Mouse (Mus musculus): ENCODE data around the gene Enox1.
"Not testable (repeated sequence)": the region's sequence is repeated elsewhere in the genome, so short reads cannot be mapped to it uniquely, and the experiment has no call there.

Enox1 gene

DNA sequence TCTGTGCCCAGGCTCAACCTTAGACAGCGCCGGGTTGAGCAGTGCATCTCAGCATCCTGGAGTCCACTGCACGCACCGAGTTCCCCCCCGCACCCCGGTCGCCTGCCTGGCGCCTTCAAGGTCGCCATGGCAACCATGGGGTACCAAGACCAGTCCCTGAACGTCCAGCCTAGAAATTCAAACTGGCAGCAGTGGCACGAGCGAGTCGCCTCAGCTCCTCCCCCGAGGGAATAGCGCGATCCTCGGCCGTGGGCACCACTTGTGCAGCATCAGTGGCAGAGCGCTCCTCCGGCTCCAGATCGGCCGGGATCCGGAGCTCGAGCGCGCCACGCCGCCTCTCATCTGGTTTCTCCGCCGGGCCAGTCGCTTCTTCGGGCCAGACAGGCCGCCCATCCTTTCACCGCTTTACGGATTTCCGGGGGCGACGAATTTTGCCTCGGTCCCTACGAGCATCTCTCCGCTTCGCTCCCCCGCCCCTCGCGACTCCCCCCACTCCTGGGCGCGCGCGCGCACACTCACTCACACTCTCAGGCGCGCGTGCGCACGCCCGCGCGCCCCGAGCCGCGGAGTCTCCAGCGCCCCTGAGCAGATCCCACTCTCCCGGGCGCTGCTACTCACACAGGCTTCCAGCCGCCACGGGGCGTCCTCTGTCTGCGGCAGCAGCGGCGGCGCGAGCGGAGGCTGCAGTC, at the start of gene Enox1:
Gene Enox1, plus strand, starts transcription at position 542 of the 689 bp plus-strand sequence.
- DNase-seq (ENCODE audit: low read depth, low spot score): no peak
- H3K27me3 ChIP-seq (ENCODE audit: control insufficient read depth, insufficient read depth, low read length, poor library complexity, severe bottlenecking): no peaks in the 10 kb centered on the region

DNA sequence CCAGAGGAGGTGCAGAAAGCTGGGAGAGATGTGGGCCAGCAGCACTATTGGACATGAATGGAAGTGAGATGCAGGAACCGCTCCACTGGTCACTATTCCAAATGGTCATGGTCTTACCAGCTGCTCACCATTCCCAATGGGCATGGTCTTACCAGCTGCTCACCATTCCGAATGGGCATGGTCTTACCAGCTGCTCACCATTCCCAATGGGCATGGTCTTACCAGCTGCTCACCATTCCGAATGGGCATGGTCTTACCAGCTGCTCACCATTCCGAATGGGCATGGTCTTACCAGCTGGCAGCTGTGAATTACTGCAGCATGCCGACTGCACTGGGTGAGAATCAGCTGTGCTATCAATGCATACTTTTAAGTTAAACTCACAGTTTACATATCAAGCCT, 45.9 kb upstream of the Enox1 start:
- H3K36me3 ChIP-seq (ENCODE audit: control insufficient read depth, insufficient read depth, low read length, poor library complexity, severe bottlenecking); DNase-seq (ENCODE audit: low read depth, low spot score); H3K27me3 ChIP-seq (ENCODE audit: control insufficient read depth, insufficient read depth, low read length, poor library complexity, severe bottlenecking): not testable (repeated sequence)

More for the DNA sequence above, at the start of gene Enox1:
- H3K36me3 ChIP-seq (ENCODE audit: control insufficient read depth, insufficient read depth, low read length, poor library complexity, severe bottlenecking): no peaks in the 10 kb centered on the region

GRCm38 (mm10) chr14:77130612-77131011, 26.0 kb upstream of the Enox1 start:
- no peak for DNase-seq (ENCODE audit: low read depth, low spot score)
- H3K36me3 ChIP-seq (ENCODE audit: control insufficient read depth, insufficient read depth, low read length, poor library complexity, severe bottlenecking): no peaks in the 10 kb centered on the region

DNA sequence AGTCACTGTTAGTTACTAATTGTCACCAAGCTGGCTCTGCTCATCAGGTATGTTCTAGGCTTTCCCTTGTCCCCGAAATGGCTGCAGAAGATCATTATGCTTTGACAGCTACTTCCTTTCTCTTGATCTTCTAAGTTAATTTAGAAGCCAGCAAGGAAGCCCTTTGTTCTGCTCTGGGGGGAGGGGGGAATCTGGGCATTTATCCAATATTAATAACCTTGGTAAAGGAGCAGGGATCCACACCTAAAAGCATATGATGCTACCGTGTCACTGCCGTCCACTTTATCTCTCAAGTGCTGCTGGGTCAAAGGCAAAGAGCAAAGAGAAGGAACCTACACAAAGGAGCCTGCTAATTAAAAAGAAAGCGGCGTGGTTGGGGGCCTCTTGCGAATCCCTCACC, 19.6 kb upstream of the Enox1 start:
- Histone ChIP-seq H3K36me3 (ENCODE audit: control insufficient read depth, insufficient read depth, low read length, poor library complexity, severe bottlenecking) (no peaks in the 10 kb centered on the region), H3K27me3 (ENCODE audit: control insufficient read depth, insufficient read depth, low read length, poor library complexity, severe bottlenecking) (no peaks in the 10 kb centered on the region)
- no peak for DNase-seq (ENCODE audit: low read depth, low spot score)

More at GRCm38 (mm10) chr14:77130612-77131011, 26.0 kb upstream of the Enox1 start:
- H3K27me3 ChIP-seq (ENCODE audit: control insufficient read depth, insufficient read depth, low read length, poor library complexity, severe bottlenecking): no peaks in the 10 kb centered on the region

DNA sequence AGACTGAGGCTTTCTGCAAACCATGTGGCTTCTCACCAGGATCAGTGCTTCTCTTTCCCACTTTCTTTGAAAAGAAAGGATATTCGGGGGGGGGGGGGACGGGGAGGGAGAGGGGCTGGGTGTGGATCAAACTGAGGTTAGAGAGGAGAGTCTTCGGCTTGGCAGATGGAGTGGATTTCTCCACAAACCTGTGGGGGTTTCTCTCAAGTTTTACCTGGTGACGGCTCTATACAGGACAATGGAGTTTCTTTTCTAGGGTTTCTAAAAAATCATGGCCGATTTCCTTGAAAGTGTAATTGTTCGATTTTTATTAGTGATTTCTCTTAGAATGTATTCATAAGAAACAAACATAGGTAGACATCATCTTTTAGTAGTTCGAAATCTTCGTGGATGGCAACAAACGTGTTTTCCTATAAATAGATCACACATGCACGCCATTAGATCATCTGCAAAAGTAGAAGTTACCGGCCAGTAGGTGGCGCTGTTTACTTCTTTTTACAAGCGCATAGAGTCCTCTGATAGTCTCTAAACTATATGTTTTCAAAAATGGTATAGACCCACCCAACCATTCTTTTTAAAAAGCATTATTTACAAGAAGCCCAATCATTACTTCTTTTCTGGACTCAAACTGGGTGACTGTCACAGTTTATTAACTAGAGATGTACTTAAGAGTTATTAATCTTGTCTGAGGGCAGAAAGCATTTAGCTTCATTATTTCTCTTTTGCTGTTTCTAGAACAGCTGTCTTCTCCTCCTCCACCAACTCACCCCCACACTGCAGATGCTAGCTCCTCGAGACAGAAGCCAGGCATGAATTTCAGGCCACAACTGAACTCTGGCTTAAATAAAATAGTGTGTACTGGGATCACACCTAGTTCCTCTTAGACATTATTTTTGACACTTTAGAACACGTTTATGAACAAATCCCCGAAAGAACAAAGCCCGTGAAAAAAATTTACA, 15.0 kb upstream of the Enox1 start:
- peak; percentile 85 for DNase-seq (ENCODE audit: low read depth, low spot score)
- no peaks in the 10 kb centered on the region for H3K27me3 ChIP-seq (ENCODE audit: control insufficient read depth, insufficient read depth, low read length, poor library complexity, severe bottlenecking)
- no peaks in the 10 kb centered on the region for H3K36me3 ChIP-seq (ENCODE audit: control insufficient read depth, insufficient read depth, low read length, poor library complexity, severe bottlenecking)

- no peaks in the 10 kb centered on the region for H3K36me3 ChIP-seq (ENCODE audit: control insufficient read depth, insufficient read depth, low read length, poor library complexity, severe bottlenecking)
- DNase-seq (ENCODE audit: low read depth, low spot score): no peak
- H3K27me3 ChIP-seq (ENCODE audit: control insufficient read depth, insufficient read depth, low read length, poor library complexity, severe bottlenecking): no peaks in the 10 kb centered on the region
These were observed 11.5 kb upstream of the Enox1 start for GRCm38 (mm10) chr14:77145103-77145502.

GRCm38 (mm10) chr14:77147635-77148034, 8.9 kb upstream of the Enox1 start:
- no peaks in the 10 kb centered on the region for H3K36me3 ChIP-seq (ENCODE audit: control insufficient read depth, insufficient read depth, low read length, poor library complexity, severe bottlenecking)

DNA sequence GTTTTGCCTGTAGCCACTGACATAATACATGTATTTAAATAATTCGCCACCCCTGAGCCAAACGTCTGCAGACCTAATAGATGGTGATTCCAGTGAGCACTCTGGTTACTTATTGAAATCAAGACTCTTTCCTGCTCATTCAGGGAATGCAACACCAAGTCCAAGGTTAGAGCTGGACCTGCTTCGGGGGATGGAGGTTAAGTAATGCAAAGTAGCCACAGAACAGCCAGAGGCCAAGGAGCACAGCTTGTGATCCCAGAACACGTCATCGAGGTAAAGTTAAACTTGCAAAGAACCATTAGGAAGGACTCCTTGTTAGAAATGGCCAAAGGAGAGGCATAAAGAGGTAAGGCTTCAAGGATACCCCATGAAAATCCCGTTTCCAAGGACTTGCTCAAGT, 6.0 kb upstream of the Enox1 start:
- no peaks in the 10 kb centered on the region for H3K36me3 ChIP-seq (ENCODE audit: control insufficient read depth, insufficient read depth, low read length, poor library complexity, severe bottlenecking)
- no peaks in the 10 kb centered on the region for H3K27me3 ChIP-seq (ENCODE audit: control insufficient read depth, insufficient read depth, low read length, poor library complexity, severe bottlenecking)
- no peak for DNase-seq (ENCODE audit: low read depth, low spot score)

More at GRCm38 (mm10) chr14:77147635-77148034, 8.9 kb upstream of the Enox1 start:
- H3K27me3 ChIP-seq (ENCODE audit: control insufficient read depth, insufficient read depth, low read length, poor library complexity, severe bottlenecking): no peaks in the 10 kb centered on the region
- no peak for DNase-seq (ENCODE audit: low read depth, low spot score)

GRCm38 (mm10) chr14:77151431-77151830, 5.1 kb upstream of the Enox1 start:
- DNase-seq (ENCODE audit: low read depth, low spot score): no peak
- Histone ChIP-seq H3K36me3 (ENCODE audit: control insufficient read depth, insufficient read depth, low read length, poor library complexity, severe bottlenecking) (no peaks in the 10 kb centered on the region), H3K27me3 (ENCODE audit: control insufficient read depth, insufficient read depth, low read length, poor library complexity, severe bottlenecking) (no peaks in the 10 kb centered on the region)

GRCm38 (mm10) chr14:77156911-77157504, 445 bp downstream of the Enox1 start:
- no peak for DNase-seq (ENCODE audit: low read depth, low spot score)
- Histone ChIP-seq H3K27me3 (ENCODE audit: control insufficient read depth, insufficient read depth, low read length, poor library complexity, severe bottlenecking) (no peaks in the 10 kb centered on the region), H3K36me3 (ENCODE audit: control insufficient read depth, insufficient read depth, low read length, poor library complexity, severe bottlenecking) (no peaks in the 10 kb centered on the region)

GRCm38 (mm10) chr14:77157505-77157911, 945 bp downstream of the Enox1 start:
- DNase-seq (ENCODE audit: low read depth, low spot score): no peak
- Histone ChIP-seq H3K27me3 (ENCODE audit: control insufficient read depth, insufficient read depth, low read length, poor library complexity, severe bottlenecking) (no peaks in the 10 kb centered on the region), H3K36me3 (ENCODE audit: control insufficient read depth, insufficient read depth, low read length, poor library complexity, severe bottlenecking) (no peaks in the 10 kb centered on the region)

- no peaks in the 10 kb centered on the region for H3K36me3 ChIP-seq (ENCODE audit: control insufficient read depth, insufficient read depth, low read length, poor library complexity, severe bottlenecking)
These were observed 2.8 kb downstream of the Enox1 start for GRCm38 (mm10) chr14:77159397-77159796.

DNA sequence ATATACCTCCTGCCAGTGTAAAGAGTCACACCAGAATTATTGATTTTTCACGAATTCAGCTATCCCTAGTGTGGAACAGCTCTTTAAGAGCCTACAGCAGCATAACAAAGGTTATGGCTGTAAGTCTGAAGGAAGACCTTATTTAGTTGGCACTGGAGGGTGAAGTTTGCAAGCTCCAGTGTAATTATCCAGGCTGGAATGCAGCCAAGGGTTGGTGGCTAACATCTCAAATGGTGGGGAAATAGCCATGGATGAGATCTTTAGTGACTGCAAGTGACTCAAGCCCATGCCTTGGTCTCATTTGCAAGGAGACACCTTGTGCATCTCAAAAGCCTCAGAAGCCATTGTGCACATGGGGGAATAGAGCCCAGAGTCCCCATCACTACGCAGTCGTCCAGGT, 5.9 kb downstream of the Enox1 start:
- no peaks in the 10 kb centered on the region for H3K27me3 ChIP-seq (ENCODE audit: control insufficient read depth, insufficient read depth, low read length, poor library complexity, severe bottlenecking)
- no peaks in the 10 kb centered on the region for H3K36me3 ChIP-seq (ENCODE audit: control insufficient read depth, insufficient read depth, low read length, poor library complexity, severe bottlenecking)
- DNase-seq (ENCODE audit: low read depth, low spot score): no peak

More at GRCm38 (mm10) chr14:77159397-77159796, 2.8 kb downstream of the Enox1 start:
- DNase-seq (ENCODE audit: low read depth, low spot score): no peak
- no peaks in the 10 kb centered on the region for H3K27me3 ChIP-seq (ENCODE audit: control insufficient read depth, insufficient read depth, low read length, poor library complexity, severe bottlenecking)

GRCm38 (mm10) chr14:77164396-77164795, 7.8 kb downstream of the Enox1 start:
- H3K27me3 ChIP-seq (ENCODE audit: control insufficient read depth, insufficient read depth, low read length, poor library complexity, severe bottlenecking): no peaks in the 10 kb centered on the region
- H3K36me3 ChIP-seq (ENCODE audit: control insufficient read depth, insufficient read depth, low read length, poor library complexity, severe bottlenecking): no peaks in the 10 kb centered on the region
- DNase-seq (ENCODE audit: low read depth, low spot score): no peak

DNA sequence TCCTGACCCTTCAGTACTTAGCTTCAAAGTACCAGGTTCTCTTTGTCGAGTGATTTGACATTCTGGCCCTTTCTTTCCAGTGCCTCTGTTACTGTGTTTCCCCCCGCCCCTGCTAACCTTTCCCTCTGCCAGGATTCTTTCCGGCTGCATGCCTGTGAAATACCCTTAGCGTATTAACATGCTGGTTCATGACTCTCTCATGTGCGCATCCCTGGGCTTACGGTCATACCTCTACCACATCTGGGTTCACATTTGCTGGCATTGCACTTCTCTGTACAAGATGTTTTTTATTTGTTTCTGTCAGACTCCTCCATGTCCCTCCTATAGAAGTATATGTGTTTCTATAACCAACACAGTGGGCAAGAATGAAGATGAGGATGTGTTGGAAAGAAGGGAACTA, 11.6 kb downstream of the Enox1 start:
- Histone ChIP-seq H3K36me3 (ENCODE audit: control insufficient read depth, insufficient read depth, low read length, poor library complexity, severe bottlenecking) (no peaks in the 10 kb centered on the region), H3K27me3 (ENCODE audit: control insufficient read depth, insufficient read depth, low read length, poor library complexity, severe bottlenecking) (no peaks in the 10 kb centered on the region)
- DNase-seq (ENCODE audit: low read depth, low spot score): no peak

Measured in splenic B cell, adult 2 months (primary cell).